Mouse (Mus musculus): Measurements from ENCODE around the gene Pdha1. TPM values are rescaled to one million over a fixed set of nuclear protein-coding genes. Genes with fewer than 3 reads are reported as not detected.

Pdha1 gene
- polyA plus RNA-seq, 1 experiment from 2014 or later: 115 TPM

DNA sequence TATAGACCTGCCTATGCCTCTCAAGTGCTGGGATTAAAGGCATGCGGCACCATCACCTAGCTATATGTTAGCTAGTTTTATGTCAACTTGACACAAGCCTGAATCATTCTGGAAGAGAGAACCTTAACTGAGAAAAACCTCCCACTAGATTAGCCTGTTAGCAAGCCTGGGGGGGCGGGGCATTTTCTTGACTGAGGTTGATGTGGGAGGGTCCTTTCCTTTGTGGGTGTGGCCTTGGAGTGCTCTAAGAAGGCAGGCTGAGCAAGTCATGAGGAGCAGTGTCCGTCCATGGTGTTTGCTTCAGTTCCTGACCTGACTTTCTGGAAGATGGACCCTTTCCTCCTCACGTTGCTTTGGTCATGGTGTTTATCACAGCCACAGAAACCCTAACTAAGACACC is 8.6 kb upstream of the Pdha1 start:
- no peak for ATAC-seq (ENCODE audit: low FRiP score, low TSS enrichment)
- Histone ChIP-seq H3K4me1 (ENCODE audit: control insufficient read depth, insufficient read depth, low read length) (no peaks in the 10 kb centered on the region), H3K4me2 (replicated peaks; ENCODE audit: low read depth, low read length) (no peak overlapping the region), H3K9ac (ENCODE audit: low read depth, low read length) (no peak overlapping the region), H3K36me3 (ENCODE audit: control insufficient read depth, insufficient read depth, low read length) (no peaks in the 10 kb centered on the region), H3K4me3 (ENCODE audit: low read length) (no peak overlapping the region), H3K9me3 (ENCODE audit: control insufficient read depth, low read length) (no peaks in the 10 kb centered on the region), H3K27ac (ENCODE audit: low read depth, low read length) (no peak overlapping the region), H3K27me3 (ENCODE audit: control insufficient read depth, insufficient read depth, low read length) (no peaks in the 10 kb centered on the region)
- WGBS: 88% methylated on average over 4 of the region's 4 CpGs

DNA sequence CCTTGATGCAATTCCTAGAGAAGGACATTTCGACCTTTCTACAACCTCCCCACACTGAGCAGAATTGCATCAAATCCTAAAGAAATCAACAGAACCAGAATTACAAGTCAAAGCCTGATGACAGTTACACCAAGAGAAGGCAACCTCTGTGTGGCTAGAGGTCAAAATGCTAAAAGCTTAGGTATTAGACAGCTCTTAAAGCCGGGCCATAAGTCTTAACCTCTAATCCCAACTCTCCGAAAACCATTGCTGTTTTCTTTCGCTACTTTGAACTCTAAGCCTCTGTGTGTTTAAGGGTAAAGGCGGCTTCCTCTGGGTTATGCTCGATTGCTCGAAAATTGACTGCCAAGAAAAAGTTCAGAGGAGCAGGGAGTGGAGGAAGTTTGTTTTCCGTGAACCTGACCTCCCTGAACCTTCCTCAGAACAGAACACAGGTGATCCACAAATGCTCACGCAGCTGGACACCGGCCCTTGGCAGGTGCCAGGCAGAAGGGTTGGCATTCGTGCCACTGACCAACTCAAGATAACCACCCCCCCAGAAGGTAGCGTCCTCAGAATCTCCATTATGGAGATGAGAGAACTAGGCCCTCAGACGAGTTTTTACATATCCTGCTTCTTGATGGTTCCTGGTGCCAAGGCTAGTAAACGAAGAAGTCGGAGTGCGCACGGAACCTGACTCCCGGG is 894 bp downstream of the Pdha1 start:
- Histone ChIP-seq H3K27ac (ENCODE audit: low read depth, low read length) (0 out of 2 replicates have a peak overlapping the region, but pooled peaks have one; percentile 93), H3K9me3 (ENCODE audit: control insufficient read depth, low read length) (no peaks in the 10 kb centered on the region), H3K27me3 (ENCODE audit: control insufficient read depth, insufficient read depth, low read length) (no peaks in the 10 kb centered on the region), H3K4me2 (replicated peaks; ENCODE audit: low read depth, low read length) (peak overlapping the region; percentile 55), H3K36me3 (ENCODE audit: control insufficient read depth, insufficient read depth, low read length) (no peaks in the 10 kb centered on the region), H3K9ac (ENCODE audit: low read depth, low read length) (peak overlapping the region; percentile 70), H3K4me1 (ENCODE audit: control insufficient read depth, insufficient read depth, low read length) (no peaks in the 10 kb centered on the region), H3K4me3 (ENCODE audit: low read length) (peak overlapping the region; percentile 62)
- 0 out of 2 replicates have a peak, but pooled peaks have one; percentile 8 for ATAC-seq (ENCODE audit: low FRiP score, low TSS enrichment)
- 35% methylated on average over 18 of the region's 18 CpGs for WGBS

- Histone ChIP-seq H3K27ac (ENCODE audit: low read depth, low read length) (no peak overlapping the region), H3K27me3 (ENCODE audit: control insufficient read depth, insufficient read depth, low read length) (no peaks in the 10 kb centered on the region), H3K36me3 (ENCODE audit: control insufficient read depth, insufficient read depth, low read length) (peaks cover 3% of the 10 kb centered on the region; the same call in 1 of the 2 replicates), H3K9me3 (ENCODE audit: control insufficient read depth, low read length) (no peaks in the 10 kb centered on the region), H3K9ac (ENCODE audit: low read depth, low read length) (no peak overlapping the region), H3K4me1 (ENCODE audit: control insufficient read depth, insufficient read depth, low read length) (no peaks in the 10 kb centered on the region), H3K4me3 (ENCODE audit: low read length) (peak overlapping the region; percentile 62; the same call in 1 of the 2 replicates), H3K4me2 (replicated peaks; ENCODE audit: low read depth, low read length) (peak overlapping the region; percentile 55)
- no peak for ATAC-seq (ENCODE audit: low FRiP score, low TSS enrichment)
- WGBS: 41% methylated on average over 5 of the region's 5 CpGs
Observed at GRCm38 (mm10) chrX:160136153-160136552, 2.1 kb downstream of the Pdha1 start.

DNA sequence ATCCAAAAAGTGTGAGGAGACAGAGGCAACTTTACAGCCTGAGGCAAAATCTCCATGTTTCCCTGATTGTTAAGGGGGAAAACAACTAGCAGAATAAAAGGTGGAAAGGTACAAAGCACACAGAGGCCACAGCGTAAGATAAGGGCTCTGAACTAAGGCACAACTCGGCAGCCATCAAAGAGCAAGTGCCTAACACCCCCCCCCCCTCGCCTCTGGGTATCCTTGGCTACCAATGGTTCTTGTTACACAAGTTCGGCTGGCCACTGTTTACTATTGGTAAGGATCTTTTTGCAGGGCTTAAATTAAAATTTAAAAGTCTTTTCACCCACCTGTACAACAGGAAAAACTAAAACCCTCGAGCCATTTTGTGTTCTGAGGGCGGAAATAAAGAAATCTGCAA is 2.5 kb downstream of the Pdha1 start:
- Histone ChIP-seq H3K27me3 (ENCODE audit: control insufficient read depth, insufficient read depth, low read length) (no peaks in the 10 kb centered on the region), H3K27ac (ENCODE audit: low read depth, low read length) (no peak overlapping the region), H3K4me1 (ENCODE audit: control insufficient read depth, insufficient read depth, low read length) (no peaks in the 10 kb centered on the region), H3K9ac (ENCODE audit: low read depth, low read length) (no peak overlapping the region), H3K4me3 (ENCODE audit: low read length) (peak overlapping the region; percentile 62; the same call in 1 of the 2 replicates), H3K4me2 (replicated peaks; ENCODE audit: low read depth, low read length) (peak overlapping the region; percentile 55), H3K36me3 (ENCODE audit: control insufficient read depth, insufficient read depth, low read length) (peaks cover 3% of the 10 kb centered on the region; the same call in 1 of the 2 replicates), H3K9me3 (ENCODE audit: control insufficient read depth, low read length) (no peaks in the 10 kb centered on the region)
- WGBS: 48% methylated on average over 6 of the region's 6 CpGs
- ATAC-seq (ENCODE audit: low FRiP score, low TSS enrichment): no peak

DNA sequence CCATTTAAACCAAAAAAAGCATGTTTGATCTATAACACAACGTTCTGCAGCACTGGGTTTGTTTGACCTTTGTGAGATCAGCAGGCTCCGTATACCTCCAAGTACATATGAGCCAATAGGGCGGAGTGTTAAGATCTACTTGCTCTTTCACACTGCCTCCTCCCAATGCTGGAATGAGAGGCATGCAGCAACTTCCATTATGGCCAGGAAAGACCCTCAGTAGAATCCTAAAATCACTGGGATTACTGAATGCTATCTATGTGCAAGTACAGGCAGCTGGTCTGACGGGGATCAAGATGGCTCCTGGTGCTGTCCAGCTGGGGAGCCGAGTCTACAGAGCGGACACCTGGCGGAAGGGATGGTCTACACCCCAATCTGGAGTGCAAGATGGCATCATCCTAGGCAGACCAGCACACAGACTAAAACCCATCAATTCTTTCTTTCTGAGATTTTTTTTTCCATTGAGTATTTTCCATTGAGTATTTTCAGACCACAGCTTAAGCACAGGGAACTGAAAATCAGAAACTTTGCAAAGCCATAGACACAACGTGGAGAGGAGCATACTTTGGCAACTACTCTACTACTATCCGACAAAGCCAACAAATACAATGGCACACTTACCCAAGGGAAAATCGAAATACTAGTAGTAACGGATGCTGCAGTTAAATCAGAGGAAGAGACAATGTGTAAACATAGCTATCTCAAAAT is 3.9 kb downstream of the Pdha1 start:
- Histone ChIP-seq H3K27me3 (ENCODE audit: control insufficient read depth, insufficient read depth, low read length) (no peaks in the 10 kb centered on the region), H3K4me1 (ENCODE audit: control insufficient read depth, insufficient read depth, low read length) (no peaks in the 10 kb centered on the region), H3K4me2 (replicated peaks; ENCODE audit: low read depth, low read length) (no peak overlapping the region), H3K27ac (ENCODE audit: low read depth, low read length) (no peak overlapping the region), H3K9ac (ENCODE audit: low read depth, low read length) (no peak overlapping the region), H3K9me3 (ENCODE audit: control insufficient read depth, low read length) (no peaks in the 10 kb centered on the region), H3K4me3 (ENCODE audit: low read length) (no peak overlapping the region), H3K36me3 (ENCODE audit: control insufficient read depth, insufficient read depth, low read length) (peaks cover 10% of the 10 kb centered on the region)
- WGBS: 84% methylated on average over 11 of the region's 11 CpGs
- ATAC-seq (ENCODE audit: low FRiP score, low TSS enrichment): no peak

- H3K27ac ChIP-seq (ENCODE audit: low read depth, low read length): no peak overlapping the region
- no peaks in the 10 kb centered on the region for H3K9me3 ChIP-seq (ENCODE audit: control insufficient read depth, low read length)
- H3K4me2 ChIP-seq (replicated peaks; ENCODE audit: low read depth, low read length): no peak overlapping the region
- H3K27me3 ChIP-seq (ENCODE audit: control insufficient read depth, insufficient read depth, low read length): no peaks in the 10 kb centered on the region
- ATAC-seq (ENCODE audit: low FRiP score, low TSS enrichment): 0 out of 2 replicates have a peak, but pooled peaks have one; percentile 39
- H3K4me1 ChIP-seq (ENCODE audit: control insufficient read depth, insufficient read depth, low read length): no peaks in the 10 kb centered on the region
- 78% methylated on average over 3 of the region's 3 CpGs for WGBS
- no peak overlapping the region for H3K4me3 ChIP-seq (ENCODE audit: low read length)
- H3K36me3 ChIP-seq (ENCODE audit: control insufficient read depth, insufficient read depth, low read length): peaks cover 7% of the 10 kb centered on the region; the same call in 1 of the 2 replicates
- no peak overlapping the region for H3K9ac ChIP-seq (ENCODE audit: low read depth, low read length)
Observed at GRCm38 (mm10) chrX:160116658-160117057, 21.6 kb downstream of the Pdha1 start.

GRCm38 (mm10) chrX:160116074-160116473 is 22.1 kb downstream of the Pdha1 start:
- no peak for ATAC-seq (ENCODE audit: low FRiP score, low TSS enrichment)

DNA sequence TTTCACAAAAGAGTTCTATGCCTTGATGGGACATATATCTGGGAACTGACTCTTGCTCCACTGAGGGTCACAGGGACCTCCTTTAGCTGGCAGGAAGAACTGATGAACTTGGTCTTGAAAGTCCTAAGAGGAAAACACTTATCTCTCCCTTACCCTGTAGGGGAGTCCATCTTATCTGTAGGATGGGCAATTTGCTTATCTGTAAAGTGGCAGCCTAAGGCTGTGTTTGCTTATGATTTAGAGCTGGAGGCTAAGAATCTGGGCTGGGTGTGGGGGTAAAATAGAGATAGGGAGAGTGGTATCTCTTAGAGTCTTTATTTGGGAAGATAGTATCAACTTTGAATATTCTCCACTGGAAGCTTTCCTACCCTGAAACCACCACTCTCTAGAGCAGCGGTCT is 24.4 kb downstream of the Pdha1 start:
- Histone ChIP-seq H3K27ac (ENCODE audit: low read depth, low read length) (no peak overlapping the region), H3K4me1 (ENCODE audit: control insufficient read depth, insufficient read depth, low read length) (no peaks in the 10 kb centered on the region), H3K4me2 (replicated peaks; ENCODE audit: low read depth, low read length) (no peak overlapping the region), H3K27me3 (ENCODE audit: control insufficient read depth, insufficient read depth, low read length) (no peaks in the 10 kb centered on the region), H3K4me3 (ENCODE audit: low read length) (no peak overlapping the region), H3K9ac (ENCODE audit: low read depth, low read length) (no peak overlapping the region), H3K36me3 (ENCODE audit: control insufficient read depth, insufficient read depth, low read length) (0 out of 2 replicates have a peak, but pooled peaks cover 2% of the 10 kb centered on the region), H3K9me3 (ENCODE audit: control insufficient read depth, low read length) (no peaks in the 10 kb centered on the region)
- no peak for ATAC-seq (ENCODE audit: low FRiP score, low TSS enrichment)
- 94% methylated on average over 1 of the region's 1 CpGs for WGBS

More at GRCm38 (mm10) chrX:160116074-160116473, 22.1 kb downstream of the Pdha1 start:
- no peak overlapping the region for H3K4me2 ChIP-seq (replicated peaks; ENCODE audit: low read depth, low read length)
- H3K4me1 ChIP-seq (ENCODE audit: control insufficient read depth, insufficient read depth, low read length): no peaks in the 10 kb centered on the region
- no peaks in the 10 kb centered on the region for H3K9me3 ChIP-seq (ENCODE audit: control insufficient read depth, low read length)
- no peak overlapping the region for H3K9ac ChIP-seq (ENCODE audit: low read depth, low read length)
- H3K27ac ChIP-seq (ENCODE audit: low read depth, low read length): no peak overlapping the region
- H3K4me3 ChIP-seq (ENCODE audit: low read length): no peak overlapping the region
- no peaks in the 10 kb centered on the region for H3K27me3 ChIP-seq (ENCODE audit: control insufficient read depth, insufficient read depth, low read length)
- H3K36me3 ChIP-seq (ENCODE audit: control insufficient read depth, insufficient read depth, low read length): peaks cover 3% of the 10 kb centered on the region; the same call in 1 of the 2 replicates

DNA sequence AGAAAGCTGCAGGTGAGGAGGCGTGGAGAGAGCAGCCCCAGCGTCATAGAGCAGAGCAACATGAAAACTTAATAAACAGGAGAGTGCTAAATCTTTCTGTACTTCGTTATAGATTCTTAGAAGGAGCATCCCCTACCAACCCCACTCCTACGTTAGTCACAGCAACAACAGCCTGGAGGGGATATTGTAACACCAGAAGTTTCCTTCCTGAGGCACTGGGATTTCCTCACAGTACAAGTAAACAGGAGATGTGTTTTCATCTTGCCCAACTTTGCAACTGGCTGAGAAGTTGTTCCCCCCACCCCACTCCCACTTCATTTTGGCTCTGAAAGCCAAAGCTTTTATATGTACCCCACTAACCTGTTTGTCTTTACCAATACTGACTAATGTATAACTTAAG is 30.4 kb downstream of the Pdha1 start:
- Histone ChIP-seq H3K36me3 (ENCODE audit: control insufficient read depth, insufficient read depth, low read length) (no peaks in the 10 kb centered on the region), H3K9ac (ENCODE audit: low read depth, low read length) (no peak overlapping the region), H3K4me3 (ENCODE audit: low read length) (no peak overlapping the region), H3K9me3 (ENCODE audit: control insufficient read depth, low read length) (no peaks in the 10 kb centered on the region), H3K4me1 (ENCODE audit: control insufficient read depth, insufficient read depth, low read length) (no peaks in the 10 kb centered on the region), H3K27me3 (ENCODE audit: control insufficient read depth, insufficient read depth, low read length) (no peaks in the 10 kb centered on the region), H3K27ac (ENCODE audit: low read depth, low read length) (no peak overlapping the region), H3K4me2 (replicated peaks; ENCODE audit: low read depth, low read length) (no peak overlapping the region)
- ATAC-seq (ENCODE audit: low FRiP score, low TSS enrichment): no peak
- 67% methylated on average over 4 of the region's 4 CpGs for WGBS

Data from kidney, embryonic 14.5 days (tissue).